Mouse (Mus musculus) ES-E14 (cell line): ENCODE measurements around the gene Hnrnpll.

Source experiments
- CHD2 ChIP-seq: IDR thresholded peaks from 2 replicates; pipeline ENCODE4 v1.6.1; 2014; ENCODE audit warnings: mild to moderate bottlenecking, low read depth, low read length, inconsistent platforms
- HCFC1 ChIP-seq: IDR thresholded peaks from 2 replicates; pipeline ENCODE4 v1.6.1; 2012; ENCODE audit warnings: low read length, inconsistent platforms, borderline replicate concordance; ENCODE audit not compliant: insufficient read depth
- ZC3H11A ChIP-seq: IDR thresholded peaks from 2 replicates; pipeline ENCODE4 v1.6.1; 2012; ENCODE audit warnings: low read depth, mild to moderate bottlenecking, inconsistent platforms, low read length, borderline replicate concordance
- ZNF384 ChIP-seq: IDR thresholded peaks from 2 replicates; pipeline ENCODE4 v1.6.1; 2012; ENCODE audit warnings: low read depth, low read length, inconsistent platforms

- TF ChIP-seq CHD2 (no peak), ZC3H11A (no peak), ZNF384 (no peak), HCFC1 (no peak)
These were observed 5.1 kb upstream of the Hnrnpll start for GRCm38 (mm10) chr17:80067257-80067656.
